Mouse (Mus musculus): ENCODE results near the gene Stim1.

- TF ChIP-seq GATA1 (IDR thresholded peaks at IDR 0.05; ENCODE audit: low read length) = no peak
- TF ChIP-seq TAL1 (IDR thresholded peaks at IDR 0.05; ENCODE audit: low read length) = no peak
These were observed 63.9 kb downstream of the Stim1 start for GRCm38 (mm10) chr7:102331476-102331875.

Measured in erythroblast, embryonic 14.5 days (primary cell).